Mouse (Mus musculus): Measurements from ENCODE around the gene Ano6.

The Ano6 gene

DNA sequence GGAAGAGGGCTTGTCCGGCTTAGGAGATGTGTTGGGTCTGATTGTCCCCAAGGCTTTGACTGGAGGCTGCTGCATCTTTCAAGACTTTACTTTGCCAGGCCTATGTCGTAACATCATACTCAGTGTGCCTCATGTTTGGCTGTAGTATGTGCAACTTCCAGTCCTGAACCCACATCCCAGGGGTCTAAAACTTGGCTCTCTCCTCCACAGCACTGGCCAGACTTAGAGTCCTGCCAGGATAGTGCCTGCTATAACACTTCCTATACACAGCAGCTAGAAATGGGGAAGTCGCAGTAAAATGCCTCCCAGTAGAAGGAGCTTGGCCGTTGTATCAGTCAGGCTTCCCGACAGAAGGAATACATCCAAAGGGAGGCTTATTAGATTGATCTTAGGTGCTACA, 21.9 kb upstream of the Ano6 start:
- DNase-seq (ENCODE audit: low spot score in 2 of 2): no peak

DNA sequence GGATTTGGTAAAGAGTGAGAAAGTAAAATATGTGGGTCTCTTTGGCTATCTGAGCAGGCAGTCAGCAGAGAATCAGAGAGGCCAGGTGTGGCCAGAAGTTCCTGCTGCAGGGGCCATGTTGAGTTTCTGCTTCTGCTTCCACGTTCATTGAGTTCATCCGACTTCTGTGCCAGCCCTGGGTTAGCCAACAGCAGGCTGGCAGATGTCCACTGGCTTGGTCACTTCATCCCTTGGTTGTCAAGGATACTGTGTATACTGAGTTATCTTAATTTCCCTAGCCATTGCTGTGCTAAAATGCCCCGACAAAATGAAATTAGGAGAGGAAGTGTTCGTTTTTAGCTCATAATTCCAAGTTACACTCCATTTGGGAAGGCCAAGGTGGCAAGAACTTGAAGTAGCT, 21.1 kb upstream of the Ano6 start:
- DNase-seq (ENCODE audit: low spot score in 2 of 2): no peak

DNA sequence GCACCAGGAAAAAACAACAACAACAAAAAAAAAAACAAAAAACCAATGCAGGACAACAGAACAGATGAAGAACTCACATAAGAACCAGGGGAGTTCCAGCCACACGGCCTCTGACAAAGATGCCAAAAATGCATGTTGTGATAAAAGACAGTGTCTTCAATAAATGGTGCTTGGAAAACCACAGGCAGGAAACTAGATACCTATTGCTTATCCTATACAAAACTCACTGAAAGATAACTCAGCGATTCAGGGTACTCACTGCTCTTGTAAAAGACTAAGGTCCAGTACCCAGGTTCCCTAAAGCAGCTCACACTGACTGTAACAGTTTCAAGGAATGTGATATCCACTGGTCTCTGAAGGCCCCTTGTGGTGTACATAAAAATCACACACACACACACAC, 20.3 kb upstream of the Ano6 start:
- DNase-seq (ENCODE audit: low spot score in 2 of 2): no peak

DNA sequence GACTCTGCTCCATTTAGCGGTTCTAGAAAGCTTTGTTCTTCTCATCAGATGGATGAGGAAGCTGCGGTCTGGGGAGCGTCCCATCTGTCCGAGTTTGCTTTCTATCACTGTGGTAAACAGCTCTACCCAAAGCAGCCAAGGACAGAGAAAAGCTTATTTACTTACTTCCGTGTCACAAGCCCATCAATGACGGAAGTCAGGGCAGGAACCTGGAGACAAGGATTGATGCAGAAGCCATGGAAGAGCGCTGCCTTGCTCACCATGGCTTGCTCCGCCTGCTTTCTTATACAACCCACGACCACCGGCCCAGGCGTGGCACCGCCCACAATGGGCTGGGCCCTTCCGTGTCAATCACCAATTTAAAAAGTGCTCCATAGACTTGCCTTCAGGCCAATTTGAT, 18.3 kb upstream of the Ano6 start:
- DNase-seq (ENCODE audit: low spot score in 2 of 2): no peak

DNA sequence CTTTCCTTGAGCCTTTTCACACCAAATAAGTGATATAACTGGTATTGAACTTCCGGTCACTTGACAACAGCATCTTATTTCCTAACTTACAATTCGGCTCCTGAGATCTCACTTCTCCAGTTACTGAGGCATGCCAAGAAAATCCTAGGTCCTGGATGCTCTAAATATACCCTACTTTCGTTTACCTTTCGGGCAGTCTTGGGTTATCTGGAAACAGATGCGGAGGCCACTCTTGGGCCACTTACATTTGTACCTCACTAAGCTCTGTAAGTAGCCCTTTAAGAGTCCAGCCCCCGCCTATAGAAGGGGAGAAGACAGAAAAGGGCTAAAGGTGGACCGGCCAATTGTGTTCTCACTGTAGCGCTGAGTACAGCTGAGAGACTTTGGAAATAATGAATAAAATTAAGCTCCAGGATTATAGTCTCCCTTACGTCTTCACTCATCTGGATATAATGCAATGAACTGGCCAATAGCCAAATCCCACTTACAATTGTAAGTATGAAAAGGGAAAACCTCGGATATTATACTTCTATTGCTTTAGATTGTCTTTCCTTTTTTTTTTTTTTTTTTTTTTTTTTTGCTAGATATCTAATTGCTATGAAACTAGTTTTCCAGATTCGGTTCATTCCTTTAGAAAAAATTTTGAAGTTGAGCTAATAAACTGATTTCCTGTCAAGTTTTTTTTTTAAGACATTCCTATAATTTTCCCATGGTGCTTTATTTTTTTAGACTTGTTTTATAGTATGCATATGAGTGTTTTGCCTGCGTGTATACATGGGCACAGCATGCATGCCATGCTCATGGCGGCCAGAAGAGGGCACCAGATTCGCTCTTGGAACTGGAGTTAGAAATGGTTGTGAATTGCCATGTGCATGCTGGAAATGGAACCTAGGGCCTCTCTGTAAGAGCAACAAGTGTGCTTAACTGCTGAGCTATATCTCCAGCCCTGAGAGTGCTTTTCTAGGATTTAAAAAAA, 17.5 kb upstream of the Ano6 start:
- DNase-seq (ENCODE audit: low spot score in 2 of 2): peak; percentile 39 to 49

DNA sequence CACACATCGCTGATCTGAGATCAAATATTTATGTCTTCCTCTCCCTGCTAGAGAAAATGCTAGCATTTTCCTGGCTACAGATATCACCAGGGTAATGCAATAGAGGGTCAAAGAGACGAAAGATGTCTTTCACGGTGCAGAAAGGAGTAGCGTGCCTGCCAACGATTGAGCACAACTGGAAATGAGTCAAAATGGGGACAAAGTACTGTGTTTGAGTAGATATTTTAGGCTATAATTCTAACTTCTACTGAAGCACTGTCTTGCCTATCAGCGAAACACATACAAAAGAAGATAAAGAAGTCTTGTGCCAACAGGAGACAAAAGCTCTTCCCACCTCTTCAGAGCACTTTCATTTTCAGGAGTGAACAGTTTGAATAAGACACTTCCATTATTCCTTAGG, 16.4 kb upstream of the Ano6 start:
- DNase-seq (ENCODE audit: low spot score in 2 of 2): no peak

DNA sequence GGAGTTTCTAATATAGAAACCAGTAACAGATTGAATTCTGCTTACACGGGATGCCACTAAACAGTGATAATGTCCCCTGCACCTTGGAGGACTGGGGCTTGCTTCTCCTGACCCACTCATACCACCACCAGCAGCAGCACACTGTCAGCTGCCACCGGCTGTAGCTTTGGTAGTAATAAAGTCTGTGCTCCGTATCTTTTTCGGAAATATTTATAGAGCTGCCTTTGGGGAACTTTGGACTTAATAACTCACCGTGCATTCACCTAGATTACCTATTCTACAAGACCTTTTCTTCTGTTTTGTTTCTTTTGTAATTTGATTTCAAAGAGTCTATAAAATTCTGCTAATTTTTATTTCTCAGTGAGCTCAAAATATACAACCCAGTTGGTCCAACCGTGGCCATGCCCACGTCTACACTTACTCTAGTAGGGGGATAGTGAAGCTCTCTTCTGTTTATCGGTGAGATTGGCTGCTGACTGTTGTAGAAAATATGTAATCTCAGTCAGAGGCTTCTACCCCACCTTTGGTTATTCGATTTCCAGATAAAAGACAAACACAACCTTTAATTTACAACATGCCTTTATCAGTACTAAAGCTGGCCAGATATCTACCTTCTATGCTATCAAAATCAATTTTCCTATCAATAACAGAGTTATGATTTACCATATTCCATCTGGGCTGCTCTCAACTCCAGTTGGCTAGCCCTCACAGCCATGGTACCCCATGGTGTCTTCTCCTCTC, 15.8 kb upstream of the Ano6 start:
- DNase-seq (ENCODE audit: low spot score in 2 of 2): no peak

DNA sequence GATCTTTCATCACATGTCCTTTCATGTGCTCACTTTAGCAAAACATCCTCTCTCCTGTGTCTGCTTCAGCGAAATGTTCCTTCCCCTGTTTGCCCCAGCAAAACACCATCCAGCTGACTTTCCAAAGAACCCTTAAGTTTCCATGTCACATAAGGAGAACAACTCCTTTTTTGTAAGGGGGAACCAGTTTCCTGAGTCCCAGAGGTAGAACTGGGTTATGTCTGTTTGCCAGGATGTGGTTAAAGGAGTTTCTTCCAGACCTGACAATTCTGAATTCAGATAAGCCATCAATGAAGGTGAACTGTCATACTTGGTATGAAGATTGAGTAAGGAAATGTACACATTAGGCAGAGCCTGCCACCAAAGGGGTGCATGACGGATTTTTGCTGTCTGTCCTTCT, 12.9 kb upstream of the Ano6 start:
- no peak for DNase-seq (ENCODE audit: low spot score in 2 of 2)

DNA sequence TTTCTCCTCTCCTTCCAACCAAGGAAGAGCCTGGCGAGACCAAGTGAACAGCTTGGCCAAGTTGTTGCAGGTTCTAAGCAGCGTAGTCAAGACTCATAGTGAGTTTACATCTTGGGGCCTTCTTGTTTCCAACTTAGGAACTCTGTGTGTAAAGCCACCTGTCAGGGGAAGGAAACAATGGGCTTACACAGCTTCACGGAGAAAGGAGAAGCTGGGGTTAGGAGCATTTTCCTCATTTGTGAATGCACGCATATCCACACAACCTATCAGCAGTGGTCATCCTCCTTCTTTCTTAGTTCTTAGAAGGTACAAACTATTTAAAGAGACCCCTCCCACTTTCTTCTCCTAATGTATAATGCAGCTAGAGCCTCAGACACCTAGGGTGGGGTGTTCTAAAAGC, 11.9 kb upstream of the Ano6 start:
- DNase-seq (ENCODE audit: low spot score in 2 of 2): no peak

DNA sequence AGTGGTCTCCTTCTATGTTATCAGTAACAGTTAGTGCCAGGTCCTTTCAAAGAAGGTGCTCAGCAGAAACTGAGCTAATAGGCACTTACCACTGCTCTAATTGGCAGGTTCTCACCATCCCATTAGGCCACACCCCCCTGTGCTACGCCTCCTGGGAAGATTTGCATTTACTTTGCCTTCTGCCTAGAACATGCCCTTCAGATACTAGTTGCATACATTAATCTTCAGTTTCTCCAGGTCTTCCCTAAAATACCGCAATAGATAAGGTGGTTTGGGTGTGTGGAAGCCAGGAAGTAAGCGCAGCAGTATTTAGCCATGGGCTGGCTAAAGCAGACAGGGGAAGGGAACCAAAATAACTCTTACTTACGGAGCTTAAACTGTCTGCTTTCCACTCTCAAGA, 4.0 kb upstream of the Ano6 start:
- no peak for DNase-seq (ENCODE audit: low spot score in 2 of 2)

DNA sequence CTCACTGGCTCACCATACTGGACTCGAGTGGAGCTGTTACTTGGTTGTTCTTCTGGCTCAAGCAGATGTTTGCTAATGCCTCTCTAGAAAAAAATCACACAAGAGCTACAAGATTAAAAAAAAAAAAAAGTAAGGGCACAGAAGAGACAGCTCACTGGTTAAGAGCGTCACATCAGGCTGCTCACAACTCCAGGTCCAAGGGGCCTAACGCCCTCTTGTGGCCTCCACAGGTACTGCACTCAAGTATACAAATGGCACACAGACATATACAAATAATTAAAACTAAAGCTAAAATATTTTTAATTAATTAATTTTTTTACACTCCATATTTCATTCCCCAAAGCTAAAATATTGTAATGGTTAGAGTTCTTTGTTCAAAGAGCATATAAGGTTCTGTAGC, 3.1 kb upstream of the Ano6 start:
- DNase-seq (ENCODE audit: low spot score in 2 of 2): no peak

DNA sequence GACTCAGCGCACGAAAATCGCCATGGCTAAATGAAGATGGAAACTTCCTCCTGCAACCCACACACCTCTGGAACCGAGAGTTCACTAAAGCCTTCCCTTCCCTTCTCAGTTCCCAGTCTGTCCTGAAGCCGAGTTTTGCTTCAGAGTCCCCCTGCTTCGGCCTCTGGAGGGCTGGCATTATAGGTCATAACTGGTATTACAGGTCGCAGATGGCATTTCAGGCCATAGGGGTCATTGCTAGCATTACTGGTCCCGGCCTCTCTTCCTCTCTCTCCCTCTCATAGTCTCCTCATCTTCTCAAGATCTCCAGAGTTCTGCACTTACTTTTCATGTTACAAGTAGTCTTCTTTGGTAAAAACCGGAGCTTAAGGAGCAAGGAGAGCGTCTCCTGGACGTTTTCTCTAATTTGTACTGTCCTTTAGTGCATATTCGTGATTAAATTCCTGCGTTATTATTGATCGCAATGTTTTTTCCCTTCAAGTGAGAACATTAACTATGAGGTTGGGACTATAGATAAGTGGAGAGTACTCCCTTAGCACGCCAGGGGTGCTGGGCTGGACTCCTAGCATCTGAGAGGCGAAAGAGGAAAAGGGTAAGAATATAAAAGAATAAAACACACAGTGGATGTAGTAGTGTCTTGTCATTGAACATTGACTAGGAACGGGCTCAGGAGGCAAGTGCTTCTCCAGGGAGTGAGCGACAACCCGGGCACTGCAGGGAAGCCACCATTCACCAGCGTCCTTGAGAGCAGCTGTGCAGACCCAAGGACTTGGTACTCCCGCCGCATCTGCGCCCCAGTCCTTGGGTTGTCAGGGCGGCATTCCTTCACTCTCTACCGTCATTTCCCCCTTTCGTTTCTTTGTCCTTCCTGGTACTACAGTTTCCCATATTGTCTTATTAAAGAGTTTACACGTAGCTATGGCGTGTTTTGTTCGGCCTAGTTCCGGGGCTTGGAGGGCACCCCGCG, 798 bp upstream of the Ano6 start:
- DNase-seq (ENCODE audit: low spot score in 2 of 2): peak; percentile 40 to 46

DNA sequence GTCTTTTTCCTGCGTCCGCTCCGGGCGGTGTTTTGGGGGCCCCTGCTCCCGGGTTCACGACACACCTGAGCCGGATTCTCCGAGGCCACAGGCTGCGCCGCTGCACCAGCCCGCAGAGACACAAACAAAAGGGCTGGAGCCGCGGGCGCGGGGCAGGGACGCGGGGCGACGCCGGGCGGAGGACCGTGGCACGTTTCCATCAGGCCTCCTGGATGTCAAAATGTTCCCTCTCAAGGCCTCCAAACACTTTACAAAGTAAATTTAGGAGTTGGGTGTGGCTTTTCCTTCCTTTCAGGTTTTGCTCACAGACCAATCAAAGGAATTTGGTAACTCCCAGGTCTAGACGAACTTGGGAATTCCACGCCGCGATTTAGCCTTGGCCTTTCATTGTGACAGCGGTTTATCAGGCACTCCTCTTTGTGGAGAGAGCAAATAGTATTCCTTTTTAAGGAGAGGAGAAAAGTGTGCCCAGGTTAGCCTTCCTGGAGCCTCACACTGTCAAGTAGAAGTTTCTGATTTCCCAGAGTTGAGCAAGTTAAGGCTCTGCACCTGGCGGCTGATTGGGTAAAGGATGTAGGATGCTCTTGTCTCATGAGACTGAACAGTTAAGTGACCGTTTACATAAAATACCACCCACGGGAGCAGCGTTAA, 623 bp downstream of the Ano6 start:
- no peak for DNase-seq (ENCODE audit: low spot score in 2 of 2)

DNA sequence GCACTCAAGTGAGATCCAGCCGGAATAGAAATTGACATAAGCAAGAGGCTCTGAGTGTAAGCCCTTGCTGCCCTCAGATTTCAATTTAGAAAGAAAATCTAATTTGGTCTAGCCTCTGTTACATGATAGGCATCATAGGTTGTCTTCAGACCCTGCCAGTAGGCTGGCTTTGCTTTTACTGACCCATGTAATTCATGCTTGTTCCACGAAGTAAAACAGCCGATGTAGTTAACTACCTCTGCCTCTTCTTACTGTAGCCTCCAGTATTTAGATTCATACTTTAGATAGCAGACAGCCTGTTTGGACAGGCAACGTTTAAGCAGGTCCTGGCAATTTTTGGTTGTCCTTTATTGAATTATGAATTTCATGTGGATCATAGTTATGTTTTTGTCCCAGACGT, 1.2 kb downstream of the Ano6 start:
- DNase-seq (ENCODE audit: low spot score in 2 of 2): no peak

DNA sequence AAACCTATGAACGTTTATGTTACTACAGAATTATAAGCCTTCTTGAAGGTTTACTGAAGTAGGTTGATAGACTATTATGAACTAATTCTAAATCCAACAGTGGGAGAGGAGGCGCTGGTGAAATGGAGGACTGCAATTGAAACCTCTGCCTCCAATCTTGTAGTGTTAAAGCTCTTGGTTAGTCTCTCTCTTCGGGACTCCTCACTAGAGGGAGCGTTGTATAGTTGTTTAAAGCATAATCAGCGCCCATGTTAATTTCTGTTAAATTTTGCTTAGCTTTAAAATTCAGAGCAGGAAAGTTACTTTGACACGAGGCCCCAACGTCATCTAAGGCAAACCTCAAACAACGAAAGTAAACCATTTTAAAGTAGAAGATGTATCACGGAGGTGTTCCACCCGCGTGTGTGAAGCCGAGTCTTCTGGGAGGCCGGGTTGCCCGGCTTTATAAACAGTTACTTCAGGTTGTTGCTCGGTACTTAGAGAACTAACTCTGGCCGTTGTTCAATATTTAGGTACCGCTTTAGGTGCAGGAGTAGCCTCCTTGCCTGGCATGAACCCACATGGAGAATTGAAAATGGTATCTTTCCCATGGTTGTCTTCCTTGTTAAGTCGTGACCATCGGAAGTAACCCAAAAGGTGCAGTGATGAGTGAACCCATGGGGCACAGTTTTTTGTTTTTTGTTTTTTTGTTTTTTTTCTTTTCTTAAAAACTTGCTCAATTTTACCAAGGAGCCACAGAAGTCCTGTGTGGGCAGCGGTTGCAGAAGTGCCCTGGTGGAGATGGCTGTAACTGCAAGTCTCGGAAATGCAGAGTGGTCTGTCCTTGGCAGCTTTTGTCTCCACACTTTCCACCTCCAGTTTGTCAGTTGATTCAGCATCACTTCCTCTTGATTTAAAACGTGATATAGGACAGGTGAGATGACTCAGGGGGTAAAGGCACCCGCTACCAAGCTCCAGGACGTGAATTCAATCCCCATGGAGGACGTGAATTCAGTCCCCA, 1.9 kb downstream of the Ano6 start:
- no peak for DNase-seq (ENCODE audit: low spot score in 2 of 2)

DNA sequence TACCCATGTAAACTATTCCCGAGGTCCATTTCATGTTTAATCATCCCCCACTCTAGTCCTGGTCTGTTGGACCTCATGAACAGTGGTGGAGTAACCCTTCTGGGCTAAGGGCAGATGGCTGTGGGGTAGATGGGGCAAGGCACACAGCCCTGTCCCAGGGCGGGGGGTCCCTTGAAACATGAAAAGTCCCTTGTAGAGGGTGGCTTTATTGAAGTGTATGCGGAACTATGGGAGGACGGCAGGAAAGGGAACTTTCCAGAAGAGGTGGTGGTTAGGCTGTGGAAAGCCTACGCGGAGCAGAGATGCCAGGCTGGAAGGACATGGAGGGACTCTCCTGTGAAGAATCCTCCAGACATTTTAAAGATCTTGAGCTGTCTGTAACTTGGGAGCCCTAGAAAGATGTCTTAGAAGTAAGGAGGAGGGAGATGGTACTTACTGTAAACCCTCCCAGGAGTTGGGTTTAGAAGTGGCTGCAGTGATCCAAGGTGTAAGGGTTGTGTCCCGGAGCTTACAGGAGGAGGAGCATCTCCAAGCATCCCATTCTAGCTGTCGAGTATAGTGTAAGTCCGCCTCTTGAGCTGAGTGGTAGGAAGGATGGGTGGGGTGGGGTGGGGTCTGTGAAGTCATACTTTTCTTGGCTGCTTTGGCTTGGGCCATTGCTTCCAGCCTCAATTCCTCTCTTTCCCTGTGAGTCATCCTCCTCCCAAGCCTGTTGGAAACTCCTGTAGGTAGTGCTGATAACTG, 3.3 kb downstream of the Ano6 start:
- DNase-seq (ENCODE audit: low spot score in 2 of 2): no peak

DNA sequence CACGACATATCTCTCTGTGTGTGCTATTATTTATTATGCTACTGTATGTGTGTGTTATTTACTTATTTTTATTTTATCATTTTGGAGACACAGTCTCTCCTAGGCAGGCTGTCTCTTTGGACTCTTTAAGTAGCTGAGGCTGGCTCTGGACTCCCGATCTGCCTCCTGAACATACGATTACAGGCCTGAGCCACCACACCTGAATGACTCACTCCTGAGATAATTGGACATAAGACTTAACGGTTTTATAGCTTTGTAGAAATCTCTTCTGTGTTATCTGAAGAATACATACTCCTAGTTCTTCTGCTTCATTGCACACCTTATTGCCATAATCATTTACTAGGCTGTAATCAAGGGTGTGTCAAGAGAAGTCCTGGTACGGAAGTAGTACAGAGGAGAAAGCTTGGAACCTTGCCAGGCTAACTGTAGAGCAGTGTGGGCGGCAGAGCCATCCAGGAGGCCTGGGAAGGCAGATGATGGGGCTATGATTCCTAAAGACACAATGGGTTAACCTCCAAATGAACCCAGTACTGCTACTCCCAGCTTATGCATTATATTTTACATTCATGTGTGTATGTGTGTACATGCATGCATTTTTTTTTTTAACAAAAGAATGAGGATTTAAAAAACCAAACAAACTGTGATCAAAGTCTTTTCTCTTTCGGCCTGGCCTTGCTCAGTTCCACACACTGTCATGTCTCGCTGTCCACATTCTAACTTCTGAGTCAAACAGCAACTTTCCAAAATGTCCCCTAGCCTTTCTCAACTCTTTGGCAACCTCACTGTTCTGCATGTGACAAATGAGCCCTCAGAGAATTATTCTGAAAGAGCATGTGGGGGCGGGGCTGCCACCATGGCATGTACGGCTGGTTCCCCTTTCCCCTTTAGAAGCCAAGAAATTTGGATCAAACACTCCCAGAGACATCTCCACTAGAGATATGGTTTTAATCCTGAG, 4.2 kb downstream of the Ano6 start:
- no peak for DNase-seq (ENCODE audit: low spot score in 2 of 2)

DNA sequence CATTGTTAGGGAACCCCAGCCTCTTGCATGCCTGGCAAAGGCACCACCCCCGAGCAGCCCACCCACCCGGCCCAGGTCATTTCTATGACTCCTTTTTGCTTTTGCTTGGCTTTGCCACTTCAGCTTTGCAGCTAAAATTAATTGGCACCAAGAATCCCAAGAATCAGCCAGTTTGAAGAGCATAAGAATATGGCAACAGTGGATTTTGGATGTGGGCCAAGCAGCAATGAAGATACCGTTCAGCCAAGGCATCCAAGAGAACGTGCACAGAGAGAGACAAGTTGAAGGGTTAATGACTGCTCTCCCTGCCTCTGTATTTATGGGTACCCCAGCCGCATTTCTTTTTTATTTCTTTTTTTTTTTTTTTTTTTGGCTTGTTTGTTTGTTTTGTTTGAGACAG, 5.4 kb downstream of the Ano6 start:
- no peak for DNase-seq (ENCODE audit: low spot score in 2 of 2)

Measured in frontal cortex, postnatal 36 days (tissue).